9 mouse cellular contexts compared by ENCODE assay signal in genomic region chr1:192851126-192851525, GRCm38 (mm10). TPM values are rescaled to one million over a fixed set of nuclear protein-coding genes. Genes with fewer than 3 reads are reported as not detected.
DNase-seq lines count a peak whose midpoint lies in the region; ATAC-seq and TF ChIP-seq lines count a peak whose summit lies in the region.
"Had no signal": no experiment of that assay in that cellular context is flagged by ENCODE, and none has a peak within 500 bp of the region (broad histone marks: within the 10 kb centered on the region; RNA-seq: fewer than 3 reads in every experiment).

No protein-coding gene starts in this region.

- TF ChIP-seq POLR2A in embryonic fibroblast, embryonic 13.5 days (IDR thresholded peaks at IDR 0.05; ENCODE audit: low read depth, low read length), result no peak
- TF ChIP-seq POLR2A in myocyte (IDR thresholded peaks at IDR 0.05; ENCODE audit: insufficient read length, low read depth), result no peak

- no peaks in the 10 kb centered on the region for H3K9me3 ChIP-seq in heart, embryonic 16.5 days (replicated peaks; ENCODE audit: control insufficient read depth, low read length)
- H3K9me3 ChIP-seq in hindbrain, embryonic 16.5 days (ENCODE audit: control insufficient read depth, low read length), result no peaks in the 10 kb centered on the region

- H3ac ChIP-seq in myocyte (ENCODE audit: control insufficient read depth, insufficient read length), result no peak overlapping the region

- peak overlapping the region; percentile 73 for H3K27ac ChIP-seq in heart, embryonic 16.5 days (ENCODE audit: low read length)
- H3K27ac ChIP-seq in embryonic fibroblast, embryonic 13.5 days (ENCODE audit: insufficient read depth, low read length), result peak overlapping the region; percentile 51
- H3K27ac ChIP-seq in hindbrain, embryonic 16.5 days (ENCODE audit: low read depth, low read length), result peak overlapping the region; percentile 72; the same call in 1 of the 2 replicates

- no peak for TF ChIP-seq CTCF in embryonic fibroblast, embryonic 13.5 days (IDR thresholded peaks at IDR 0.05; ENCODE audit: borderline replicate concordance, insufficient read depth, low read length)

- intact Hi-C loops in heart, postnatal 10 days (cut with DNase I), result no loop called here

- no peak for DNase-seq in heart, postnatal 10 days
- no peak for DNase-seq in layer of hippocampus, adult 18-20 months (ENCODE audit: low spot score in 2 of 2)
- no peak for DNase-seq in spleen, adult 18-20 months
- DNase-seq in spleen, postnatal 36 days (ENCODE audit: low spot score in 2 of 2), result no peak
- DNase-seq: cerebellum, adult 8-10 months had no signal

- peaks cover 63% of the 10 kb centered on the region for H3K79me2 ChIP-seq in myocyte (ENCODE audit: control insufficient read depth, insufficient read depth)

- H3K27me3 ChIP-seq in heart, embryonic 16.5 days (ENCODE audit: control insufficient read depth, insufficient read depth, low read length), result peaks cover 15% of the 10 kb centered on the region
- peaks cover 4% of the 10 kb centered on the region; the same call in 1 of the 2 replicates for H3K27me3 ChIP-seq in hindbrain, embryonic 16.5 days (replicated peaks; ENCODE audit: control insufficient read depth, insufficient read depth, low read length)
- H3K27me3 ChIP-seq in myocyte (ENCODE audit: control insufficient read depth, insufficient read depth, insufficient read length), result no peaks in the 10 kb centered on the region

- H3K4me2 ChIP-seq in heart, embryonic 16.5 days (ENCODE audit: low read depth, low read length), result peak overlapping the region; percentile 47
- H3K4me2 ChIP-seq in hindbrain, embryonic 16.5 days (ENCODE audit: low read length), result peak overlapping the region; percentile 41
- peak overlapping the region; percentile 83 for H3K4me2 ChIP-seq in myocyte (ENCODE audit: low read depth)

- ATAC-seq in heart, embryonic 16.5 days (replicated peaks; ENCODE audit: extremely low read depth, insufficient read depth, low FRiP score), result no peak
- no peak; the same call in 1 of the 2 replicates for ATAC-seq in hindbrain, embryonic 16.5 days

- peaks cover 10% of the 10 kb centered on the region for H3K36me3 ChIP-seq in heart, embryonic 16.5 days (ENCODE audit: control insufficient read depth, insufficient read depth)
- H3K36me3 ChIP-seq in hindbrain, embryonic 16.5 days (ENCODE audit: control insufficient read depth, insufficient read depth, low read length), result peaks cover 32% of the 10 kb centered on the region
- H3K36me3 ChIP-seq in myocyte (ENCODE audit: control insufficient read depth, insufficient read depth), result peaks cover 34% of the 10 kb centered on the region

- H3K9ac ChIP-seq in heart, embryonic 16.5 days (ENCODE audit: low read length), result peak overlapping the region; percentile 52
- peak overlapping the region; percentile 25; the same call in 1 of the 2 replicates for H3K9ac ChIP-seq in hindbrain, embryonic 16.5 days (ENCODE audit: low read depth, low read length)

- H3K4me1 ChIP-seq in heart, embryonic 16.5 days (ENCODE audit: control insufficient read depth, insufficient read depth, low read length), result peaks cover 30% of the 10 kb centered on the region
- peaks cover 22% of the 10 kb centered on the region; the same call in 1 of the 2 replicates for H3K4me1 ChIP-seq in embryonic fibroblast, embryonic 13.5 days (ENCODE audit: control insufficient read depth, insufficient read depth, low read length)
- peaks cover 36% of the 10 kb centered on the region for H3K4me1 ChIP-seq in hindbrain, embryonic 16.5 days (ENCODE audit: control insufficient read depth, insufficient read depth, low read depth, low read length)

- H3K4me3 ChIP-seq in heart, embryonic 16.5 days (ENCODE audit: low read length), result no peak overlapping the region; the same call in 1 of the 2 replicates
- no peak overlapping the region for H3K4me3 ChIP-seq in embryonic fibroblast, embryonic 13.5 days (ENCODE audit: insufficient read depth, low read length)
- peak overlapping the region; percentile 4; the same call in 1 of the 2 replicates for H3K4me3 ChIP-seq in hindbrain, embryonic 16.5 days (ENCODE audit: low read length)
- no peak overlapping the region for H3K4me3 ChIP-seq in myocyte

- 5% methylated on average over 2 of the region's 2 CpGs for WGBS in heart, embryonic 16.5 days
- 6% methylated on average over 2 of the region's 2 CpGs for WGBS in hindbrain, embryonic 16.5 days

TF ChIP-seq in myocyte, 11 proteins besides CTCF, POLR2A, EP300 and RAD21:
- TF ChIP-seq TCF3 (IDR thresholded peaks at IDR 0.05; ENCODE audit: insufficient read length, low read depth) (no peak), USF1 (IDR thresholded peaks at IDR 0.05; ENCODE audit: low read depth) (no peak), SRF (IDR thresholded peaks at IDR 0.05; ENCODE audit: control insufficient read depth, insufficient read length, low read depth) (no peak), MYOD1 (IDR thresholded peaks at IDR 0.05; ENCODE audit: control insufficient read depth in 1 of 3, insufficient read length in 2 of 3, low read depth in 2 of 3) (no peak), TCF12 (IDR thresholded peaks at IDR 0.05; ENCODE audit: insufficient read depth, poor library complexity, severe bottlenecking) (no peak), MAX (IDR thresholded peaks at IDR 0.05; ENCODE audit: low read depth) (no peak), MYOG (IDR thresholded peaks at IDR 0.05; ENCODE audit: control insufficient read depth in 1 of 3, insufficient read depth in 1 of 3, insufficient read length in 2 of 3, low read depth in 2 of 3) (no peak), POLR2AphosphoS2 (IDR thresholded peaks at IDR 0.05; ENCODE audit: insufficient read length, low read depth) (no peak), CEBPB (IDR thresholded peaks at IDR 0.05; ENCODE audit: insufficient read depth, poor library complexity, severe bottlenecking) (no peak), E2F4 (IDR thresholded peaks at IDR 0.05; ENCODE audit: insufficient read depth) (no peak), REST (IDR thresholded peaks at IDR 0.05; ENCODE audit: insufficient read depth, insufficient read length) (no peak)

RNA-seq across cellular contexts. Expression of gene Sertad4, which starts 4.4 kb away (rescaled TPM):
- polyA plus RNA-seq in heart, embryonic 16.5 days (2015; fragmentation: Nextera tagmentation; extraction: Ambion mirVana), result 9.4 and 11.5 TPM in 2 replicates
- total RNA-seq in heart, postnatal 10 days (2021), result 10 to 100 TPM; 11.5 to 13.2 TPM
- polyA plus RNA-seq in embryonic fibroblast, embryonic 13.5 days (2011; ENCODE audit: insufficient read length, low read depth, missing spikeins), result 43.6 and 59.4 TPM in 2 replicates
- polyA plus RNA-seq in hindbrain, embryonic 16.5 days (2015; fragmentation: Nextera tagmentation; extraction: Ambion mirVana), result 8.5 and 18.5 TPM in 2 replicates
- polyA plus RNA-seq in myocyte (2012; fragmentation: generic; extraction: Trizol), result 21.3 TPM
- 10 to 100 TPM; 12.8 to 13.5 TPM for total RNA-seq in layer of hippocampus, adult 18-20 months (2021)
